Mouse (Mus musculus) WW6 (cell line): Measurements from ENCODE around the gene Rab39b.

ENCODE experiments used
- DNase-seq: peaks from one replicate; pipeline ENCODE4 v3.0.0-alpha.2; 2013; ENCODE audit warnings: low read depth, low spot score

Gene Rab39b

DNA sequence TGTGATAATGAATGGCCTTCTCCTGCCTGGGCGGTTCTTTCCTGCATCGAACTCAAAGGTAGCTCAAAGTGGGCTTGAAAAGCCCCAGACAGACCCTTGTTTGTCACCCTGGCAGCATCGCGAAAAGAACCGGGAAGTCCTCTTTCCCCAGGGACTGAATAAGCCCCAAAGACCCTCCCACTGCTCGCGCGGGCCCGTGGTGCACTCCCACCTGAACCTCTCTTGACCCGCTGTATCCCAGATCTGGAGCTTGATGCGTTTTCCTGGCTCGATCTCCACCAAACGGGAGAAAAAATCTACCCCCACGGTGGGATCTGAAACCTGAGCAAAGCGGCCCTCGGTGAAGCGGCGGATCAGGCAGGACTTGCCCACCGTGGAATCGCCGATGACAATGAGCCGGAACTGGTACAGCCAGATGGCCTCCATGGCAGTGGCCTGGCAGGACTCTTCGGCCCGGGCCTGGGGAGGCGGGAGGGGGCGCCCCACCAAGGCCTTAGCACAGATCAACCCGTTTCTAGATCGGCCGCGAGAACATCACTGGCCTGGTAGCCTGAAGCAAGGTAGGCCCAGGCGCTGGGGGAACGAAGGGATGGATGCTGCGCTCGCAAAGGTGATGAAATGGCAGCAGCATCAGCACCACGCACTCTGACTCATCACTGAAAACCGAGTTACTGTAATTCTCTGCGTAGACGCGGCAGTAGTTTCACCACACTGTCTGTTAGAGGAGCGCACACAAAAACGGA lies at the start of gene Rab39b:
Gene Rab39b (minus strand): TSS at position 650 of the 743 bp plus-strand sequence.
- no peak for DNase-seq

- no peak for DNase-seq
Measured at GRCm38 (mm10) chrX:75578539-75578938, 508 bp upstream of the Rab39b start.
